Mouse (Mus musculus) right cerebral cortex, postnatal 36 days (tissue): Measurements from ENCODE around the gene Hfe2.
A peak's percentile ranks its signal among the peaks of the same experiment; 100 is the strongest.

Experiments used
- DNase-seq, 2 experiments: peaks; one replicate each; pipeline ENCODE4 v3.0.0; 2022; ENCODE audit warnings: low spot score in 2 of 2, mixed read lengths in 1 of 2

The Hfe2 gene

GRCm38 (mm10) chr3:96557694-96558093, 32.7 kb downstream of the Hfe2 start, which contains the start of gene Txnip:
TSS of gene Txnip (plus strand) at chr3:96557957.
- DNase-seq = peak; percentile 94 to 95

GRCm38 (mm10) chr3:96558159-96558558, 33.2 kb downstream of the Hfe2 start:
- no peak for DNase-seq

- no peak for DNase-seq
Measured at GRCm38 (mm10) chr3:96558668-96559196, 33.8 kb downstream of the Hfe2 start.

GRCm38 (mm10) chr3:96559398-96559910, 34.5 kb downstream of the Hfe2 start:
- DNase-seq = no peak

- no peak for DNase-seq
Measured at GRCm38 (mm10) chr3:96559911-96560850, 35.2 kb downstream of the Hfe2 start.

GRCm38 (mm10) chr3:96560881-96561668, 36.1 kb downstream of the Hfe2 start:
- no peak for DNase-seq

GRCm38 (mm10) chr3:96561946-96562681, 37.1 kb downstream of the Hfe2 start:
- DNase-seq = no peak

GRCm38 (mm10) chr3:96563267-96563666, 38.3 kb downstream of the Hfe2 start:
- no peak for DNase-seq

- DNase-seq = no peak
Measured at GRCm38 (mm10) chr3:96563911-96564632, 39.1 kb downstream of the Hfe2 start.

GRCm38 (mm10) chr3:96564633-96565032, 39.7 kb downstream of the Hfe2 start:
- no peak for DNase-seq

- DNase-seq = no peak
Measured at GRCm38 (mm10) chr3:96565105-96565504, 40.1 kb downstream of the Hfe2 start.

GRCm38 (mm10) chr3:96566661-96567450, 41.9 kb downstream of the Hfe2 start:
- DNase-seq = no peak

GRCm38 (mm10) chr3:96568605-96569004, 43.6 kb downstream of the Hfe2 start:
- no peak for DNase-seq

GRCm38 (mm10) chr3:96569506-96569905, 44.5 kb downstream of the Hfe2 start:
- DNase-seq = no peak

GRCm38 (mm10) chr3:96569966-96570605, 45.1 kb downstream of the Hfe2 start:
- no peak for DNase-seq

GRCm38 (mm10) chr3:96570643-96571042, 45.7 kb downstream of the Hfe2 start:
- no peak for DNase-seq

- DNase-seq = no peak
Measured at GRCm38 (mm10) chr3:96571336-96571735, 46.4 kb downstream of the Hfe2 start.

GRCm38 (mm10) chr3:96571896-96572698, 47.1 kb downstream of the Hfe2 start:
- DNase-seq = no peak
